Mouse (Mus musculus) frontal cortex, postnatal 10 days (tissue): ENCODE measurements around the gene Myo1e.
A peak's percentile ranks its signal among the peaks of the same experiment; 100 is the strongest.

ENCODE experiments used
- DNase-seq, 2 experiments: peaks; one replicate each; pipeline ENCODE4 v3.0.0; 2022; ENCODE audit warnings: low spot score in 2 of 2, mixed read lengths in 1 of 2

Myo1e gene

GRCm38 (mm10) chr9:70283151-70283550, 76.0 kb downstream of the Myo1e start:
- DNase-seq = no peak

DNA sequence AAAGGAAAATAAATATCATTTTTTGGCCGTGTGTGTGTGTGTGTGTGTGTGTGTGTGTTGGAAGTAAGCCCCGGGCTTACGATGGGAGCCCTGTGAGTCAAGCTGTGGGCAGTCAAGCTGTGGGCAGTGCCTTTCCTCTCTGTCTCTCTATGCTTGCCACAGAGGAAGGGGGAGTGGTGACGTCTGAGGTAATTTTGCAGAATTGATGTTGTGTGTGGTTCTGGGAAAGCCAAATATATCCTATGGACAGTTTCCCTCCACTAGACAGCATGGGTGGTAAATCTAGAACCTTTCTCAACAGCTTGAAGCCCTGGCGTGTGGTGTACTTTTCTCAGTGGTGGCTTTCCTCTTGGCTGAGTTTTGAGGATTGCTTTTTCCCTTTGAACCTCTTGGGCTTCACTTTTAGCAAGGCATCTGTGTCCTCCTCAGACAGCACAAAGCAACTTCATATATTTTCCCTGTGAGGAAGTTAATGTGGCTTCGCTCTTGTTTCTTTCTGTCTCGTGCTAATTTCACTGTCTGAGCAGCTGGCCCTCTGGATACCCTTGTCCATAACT, 77.5 kb downstream of the Myo1e start:
- peak in 1 of 2 experiments; percentile 20 for DNase-seq

GRCm38 (mm10) chr9:70290785-70291184, 83.6 kb downstream of the Myo1e start:
- DNase-seq = no peak

DNA sequence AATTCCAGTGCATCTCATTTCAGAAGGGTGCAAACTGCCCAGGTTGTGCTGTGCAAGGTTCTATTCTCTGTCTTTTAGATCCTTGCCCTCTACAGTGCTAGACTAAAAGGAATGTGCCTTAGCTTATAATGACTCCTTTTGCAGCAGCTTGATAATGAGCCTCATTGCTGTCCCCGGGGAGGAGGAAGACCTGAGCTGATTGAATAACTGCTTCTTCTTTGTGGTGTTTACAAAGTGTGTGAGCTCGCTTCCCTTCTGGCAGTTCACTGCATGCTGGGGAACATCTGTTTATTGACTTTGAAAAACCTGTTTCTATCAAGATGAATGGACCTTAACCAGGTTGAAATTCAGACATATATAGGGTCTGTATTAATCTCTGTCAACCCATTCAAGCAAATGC, 89.8 kb downstream of the Myo1e start:
- no peak for DNase-seq

DNA sequence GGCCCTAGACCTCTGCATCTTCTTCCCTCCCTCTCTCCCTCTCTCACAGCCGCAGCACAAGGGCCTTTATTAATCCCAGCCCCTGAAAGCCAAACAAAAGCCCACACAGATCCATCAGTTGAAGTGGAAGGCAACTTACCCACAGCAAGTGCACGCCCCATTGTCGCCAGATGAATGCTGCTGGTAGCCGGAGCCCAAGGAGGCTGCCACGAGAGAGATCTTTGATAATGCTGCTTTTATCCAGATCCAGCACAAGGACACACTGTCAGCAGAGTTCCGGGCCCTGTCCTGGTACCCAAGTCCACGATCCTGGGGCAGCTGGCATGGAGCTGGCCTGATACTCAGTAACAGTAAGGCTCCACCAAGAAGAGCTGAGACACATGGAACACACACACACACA, 91.1 kb downstream of the Myo1e start:
- DNase-seq = peak in 1 of 2 experiments; percentile 13

DNA sequence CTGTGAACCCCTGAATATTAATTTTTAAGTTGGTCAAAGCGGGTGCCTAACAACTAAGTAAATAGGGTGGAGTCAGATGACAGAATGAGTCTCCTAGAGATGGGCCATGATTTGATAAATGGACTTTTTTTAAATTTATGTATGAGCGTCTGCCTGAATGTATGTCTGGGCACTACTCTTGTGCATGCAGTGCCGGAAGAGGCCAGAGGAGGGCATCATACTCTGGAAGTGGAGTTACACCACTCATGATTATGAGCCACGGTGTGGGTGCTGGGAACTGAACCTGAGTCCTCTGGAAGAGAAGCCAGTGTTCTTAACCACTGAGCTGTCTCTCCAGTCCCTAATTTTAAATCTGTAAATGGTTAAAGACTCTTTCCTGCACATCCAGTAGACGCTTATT, 93.6 kb downstream of the Myo1e start:
- no peak for DNase-seq

DNA sequence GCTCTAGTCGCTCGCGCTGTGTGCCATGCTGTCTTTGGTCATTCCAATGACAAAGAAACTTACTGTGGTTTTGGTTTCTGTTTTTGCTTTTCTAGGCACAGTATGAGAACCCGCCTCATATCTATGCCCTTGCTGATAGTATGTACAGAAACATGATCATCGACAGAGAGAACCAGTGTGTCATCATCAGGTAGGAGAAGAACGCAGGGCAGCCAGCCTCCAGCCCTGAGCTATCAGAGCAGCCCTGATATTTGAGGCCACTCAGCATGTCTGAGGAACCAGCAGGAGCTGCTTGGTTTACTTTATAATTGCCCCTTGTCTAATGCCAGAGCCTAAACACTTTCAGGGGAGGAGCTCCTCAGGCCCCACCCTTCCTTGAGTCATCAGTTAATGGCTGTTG, 94.4 kb downstream of the Myo1e start:
- DNase-seq = no peak

DNA sequence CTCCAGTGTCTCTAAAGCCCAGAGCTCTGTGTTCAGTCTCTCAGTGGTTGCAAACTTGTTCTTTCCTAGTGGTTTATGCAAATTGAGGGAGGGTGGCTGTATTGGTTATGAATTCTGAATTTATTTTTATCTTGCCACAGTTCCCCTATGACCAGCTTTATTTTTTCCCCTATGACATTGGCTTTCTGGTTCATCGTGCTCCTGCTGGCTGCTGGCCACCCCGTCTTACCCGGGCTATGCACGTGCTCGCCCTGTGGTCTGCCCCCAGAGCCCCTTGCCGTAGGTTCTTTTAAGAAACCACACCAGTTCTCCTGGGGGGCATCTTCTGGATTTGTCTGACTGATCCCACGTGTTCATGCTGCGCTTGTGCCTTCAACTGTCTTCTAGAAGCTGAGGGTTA, 97.8 kb downstream of the Myo1e start:
- no peak for DNase-seq

DNA sequence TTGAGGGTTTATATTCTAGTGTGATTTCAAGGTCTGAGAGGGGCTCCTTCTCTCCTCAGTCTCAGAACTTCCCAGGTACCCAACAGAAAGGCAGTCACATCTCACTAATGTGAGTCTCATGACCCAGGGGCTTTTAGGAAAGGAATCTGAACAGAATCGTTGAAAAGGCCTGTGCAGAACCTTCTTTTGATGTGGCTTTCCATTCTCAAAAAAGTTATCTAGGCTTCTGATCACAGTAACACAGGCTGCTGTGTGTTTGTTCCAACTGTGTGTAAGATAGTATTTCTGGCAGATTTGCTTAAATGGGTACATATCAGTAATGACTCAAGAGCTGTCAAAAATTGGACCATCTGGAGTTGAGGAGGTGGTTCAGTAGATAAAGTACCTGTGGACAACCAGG, 102.9 kb downstream of the Myo1e start:
- no peak for DNase-seq

- DNase-seq = no peak
Measured at GRCm38 (mm10) chr9:70314019-70314418, 106.9 kb downstream of the Myo1e start.

- no peak for DNase-seq
Measured at GRCm38 (mm10) chr9:70315130-70315529, 108.0 kb downstream of the Myo1e start.

DNA sequence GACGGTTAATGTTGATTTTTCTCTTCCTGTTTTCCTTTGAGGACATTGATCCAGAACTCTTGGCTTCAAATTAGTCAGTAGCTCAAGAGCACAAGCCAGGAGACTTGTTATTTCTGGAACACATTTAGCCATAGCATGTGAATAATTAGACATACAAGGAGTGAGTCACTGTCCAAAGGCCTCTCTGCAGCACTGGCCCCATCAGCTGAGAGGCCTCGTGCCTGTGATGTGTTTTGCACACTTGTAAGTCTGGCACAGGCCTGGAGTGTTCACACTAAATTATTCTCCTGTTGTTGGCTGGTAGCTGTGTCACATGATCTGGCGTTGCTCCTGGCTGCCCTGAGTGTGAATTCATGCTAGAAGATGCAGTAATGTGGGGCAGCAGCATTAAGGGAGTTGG, 111.5 kb downstream of the Myo1e start:
- DNase-seq = no peak

GRCm38 (mm10) chr9:70324336-70324735, 117.2 kb downstream of the Myo1e start:
- no peak for DNase-seq

DNA sequence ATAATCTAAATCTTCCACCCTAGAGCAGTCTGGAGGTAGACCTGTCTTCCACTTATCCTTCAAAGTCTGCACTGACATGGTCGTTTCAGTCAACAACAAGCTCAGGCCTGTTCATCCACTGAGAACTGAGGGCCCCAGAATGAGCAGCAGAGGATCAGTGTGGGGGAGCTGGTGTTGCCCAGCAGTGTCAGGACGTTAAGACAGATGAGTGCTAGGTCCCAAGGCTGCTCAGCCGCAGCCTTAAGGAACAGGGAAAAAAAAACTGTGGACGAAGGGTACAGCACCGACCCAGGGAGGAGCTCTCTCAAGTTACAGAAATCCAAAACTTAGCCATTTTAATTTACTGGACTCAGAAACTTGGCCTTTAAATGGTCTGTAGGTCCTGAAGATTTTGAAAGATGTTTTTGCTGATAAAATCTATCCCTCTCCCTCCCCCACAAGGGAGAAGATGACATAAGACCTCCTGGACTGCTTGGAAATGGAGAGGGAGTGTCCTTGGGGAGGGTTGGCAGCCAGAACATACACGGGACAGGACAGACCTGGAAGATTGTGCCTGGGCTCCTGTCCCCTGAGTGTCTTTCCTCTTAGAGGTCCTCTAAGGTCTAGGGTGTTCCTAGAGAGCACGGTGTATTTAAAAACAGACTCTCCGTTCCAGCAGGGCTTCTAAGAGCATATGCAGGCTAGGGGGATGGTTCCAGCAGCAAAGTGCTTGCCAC, 118.9 kb downstream of the Myo1e start:
- DNase-seq = no peak

- DNase-seq = no peak
Measured at GRCm38 (mm10) chr9:70328193-70328841, 121.2 kb downstream of the Myo1e start.

DNA sequence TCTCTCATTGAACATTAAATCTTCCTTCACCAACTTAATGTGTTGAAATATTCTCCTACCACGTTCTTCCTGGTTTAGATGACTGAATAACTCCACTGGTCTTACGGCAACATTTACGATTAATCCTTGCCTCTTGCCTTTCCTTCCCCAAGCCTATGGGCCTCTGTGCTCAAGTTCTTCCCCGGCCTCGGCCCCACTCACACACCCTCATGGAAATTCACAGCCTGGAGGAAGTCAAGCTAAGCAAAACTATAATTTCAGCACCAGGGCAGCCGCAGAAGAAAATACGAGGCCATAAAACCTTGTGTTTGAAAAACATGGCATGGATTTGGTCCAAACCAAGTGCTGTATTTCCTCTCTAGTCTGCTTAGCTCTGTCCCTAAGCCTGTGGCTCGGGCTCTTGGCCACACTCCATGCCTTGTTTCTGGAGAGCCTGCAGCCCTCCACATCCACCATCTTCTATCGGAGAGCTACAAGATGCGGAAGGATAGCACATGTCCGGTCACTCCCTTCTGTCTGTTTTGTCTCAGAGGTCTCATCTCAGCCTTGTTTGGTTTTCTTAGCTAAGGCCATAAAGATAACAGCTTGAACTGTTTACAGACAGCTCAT, 124.7 kb downstream of the Myo1e start:
- DNase-seq = no peak

- no peak for DNase-seq
Measured at GRCm38 (mm10) chr9:70338391-70338790, 131.2 kb downstream of the Myo1e start.

DNA sequence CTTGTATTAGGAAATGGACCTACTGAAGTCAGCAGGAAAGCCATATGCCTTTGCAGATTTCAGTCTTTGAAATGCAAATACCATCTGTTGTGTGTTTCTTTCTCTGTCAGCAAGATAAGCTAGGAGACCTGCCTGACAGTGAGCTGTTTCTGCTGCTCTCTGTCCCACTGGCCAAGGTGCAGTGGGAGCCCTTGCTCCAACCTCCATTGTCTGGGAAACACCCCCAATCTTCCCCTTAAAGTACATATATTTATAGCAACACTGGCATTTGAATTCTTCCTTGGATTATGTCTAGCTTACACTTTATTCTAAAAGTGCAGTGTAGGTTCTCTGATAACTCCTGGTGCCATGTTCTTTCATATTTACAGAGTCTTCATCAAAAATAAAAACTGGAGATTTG, 131.7 kb downstream of the Myo1e start:
- DNase-seq = no peak

- DNase-seq = no peak
Measured at GRCm38 (mm10) chr9:70349274-70349673, 142.1 kb downstream of the Myo1e start.

GRCm38 (mm10) chr9:70351570-70352277, 144.6 kb downstream of the Myo1e start:
- no peak for DNase-seq

GRCm38 (mm10) chr9:70356254-70356653, 149.1 kb downstream of the Myo1e start:
- no peak for DNase-seq
